Mouse (Mus musculus) embryonic facial prominence, embryonic 11.5 days (tissue): ENCODE results near the gene Angptl3. TPM values are rescaled to one million over a fixed set of nuclear protein-coding genes. Genes with fewer than 3 reads are reported as not detected.

ENCODE experiments used
- ATAC-seq: fragments of 200-750 bp; cut with Nextera tagmentation; replicated peaks from 2 replicates; pipeline ENCODE4 v1.8.0; 2017; ENCODE audit warnings: low read depth; ENCODE audit not compliant: insufficient number of reproducible peaks, low FRiP score, low TSS enrichment
- DNase-seq: peaks from one replicate; pipeline ENCODE4 v3.0.0-alpha.2; 2015; ENCODE audit warnings: low spot score
- H3K27ac ChIP-seq: fragments of 300-500 bp; sonication (generic); replicated peaks from 2 replicates; pipeline ENCODE4 v1.5.1; 2014; ENCODE audit warnings: mild to moderate bottlenecking, low read depth, low read length, control low read depth
- H3K27me3 ChIP-seq: fragments of 300-500 bp; sonication (generic); 2 replicates; pipeline ENCODE4 v1.6.1; 2014; ENCODE audit warnings: mild to moderate bottlenecking, low read length, moderate library complexity, mixed read lengths; ENCODE audit not compliant: control insufficient read depth, insufficient read depth
- H3K36me3 ChIP-seq: fragments of 300-500 bp; sonication (generic); replicated peaks from 2 replicates; pipeline ENCODE4 v1.6.1; 2014; ENCODE audit warnings: low read depth, mild to moderate bottlenecking, low read length, moderate library complexity, mixed read lengths; ENCODE audit not compliant: control insufficient read depth, insufficient read depth
- H3K4me1 ChIP-seq: fragments of 300-500 bp; sonication (generic); 2 replicates; pipeline ENCODE4 v1.6.1; 2014; ENCODE audit warnings: low read length, mixed read lengths; ENCODE audit not compliant: control insufficient read depth, insufficient read depth
- H3K4me2 ChIP-seq: fragments of 300-500 bp; sonication (generic); 2 replicates; pipeline ENCODE4 v1.6.1; 2014; ENCODE audit warnings: low read depth, mild to moderate bottlenecking, control low read depth, low read length, moderate library complexity
- H3K4me3 ChIP-seq: fragments of 300-500 bp; sonication (generic); 2 replicates; pipeline ENCODE4 v1.5.1; 2014; ENCODE audit warnings: low read depth, low read length, control low read depth
- H3K9ac ChIP-seq: fragments of 300-500 bp; sonication (generic); replicated peaks from 2 replicates; pipeline ENCODE4 v1.6.1; 2014; ENCODE audit warnings: mild to moderate bottlenecking, control low read depth, low read length
- H3K9me3 ChIP-seq: fragments of 300-500 bp; sonication (generic); replicated peaks from 2 replicates; pipeline ENCODE4 v1.6.1; 2016; ENCODE audit warnings: mild to moderate bottlenecking, low read length, inconsistent platforms, mixed read lengths; ENCODE audit not compliant: control insufficient read depth
- WGBS: fragments of 180-500 bp; shearing (Covaris S2); extraction: QIAGEN DNeasy Blood & Tissue Kit; methylation state at CpG from one replicate; pipeline ENCODE4 v1.1.7; 2014; 5-methylcytosine and 5-hydroxymethylcytosine counted together
- polyA plus RNA-seq: library from polyadenylated mRNA; unstranded; fragments of >200 nt; fragmentation: Nextera tagmentation; extraction: Ambion mirVana; gene quantifications from 2 replicates; pipeline ENCODE4 v1.2.1, GENCODE M21; 2014

Angptl3 gene
- polyA plus RNA-seq, 1 experiment from 2014 or later, result 0.42 TPM

DNA sequence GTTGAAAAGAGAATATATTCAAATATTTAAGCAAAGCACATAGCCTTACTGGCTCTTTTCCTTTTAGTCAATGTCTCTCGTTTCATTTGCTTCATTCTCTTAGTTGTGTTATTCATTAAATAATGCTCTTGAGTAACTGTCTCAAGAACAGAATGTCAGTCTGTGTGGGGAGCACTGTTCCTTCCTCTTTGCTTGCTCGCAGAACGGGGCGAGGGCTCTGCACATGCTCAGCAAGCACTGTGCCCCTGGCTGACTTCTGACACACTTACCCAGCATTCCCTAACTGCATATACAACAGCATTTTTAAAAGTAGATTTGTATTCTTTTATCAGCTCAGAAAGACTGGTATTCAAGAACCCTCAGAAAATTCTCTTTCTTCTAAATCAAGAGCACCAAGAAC, 2.2 kb downstream of the Angptl3 start:
- 89% methylated on average over 4 of the region's 4 CpGs for WGBS
- H3K4me2 ChIP-seq, result no peak overlapping the region
- H3K9me3 ChIP-seq, result no peaks in the 10 kb centered on the region
- H3K36me3 ChIP-seq, result no peaks in the 10 kb centered on the region
- DNase-seq, result no peak
- no peaks in the 10 kb centered on the region for H3K4me1 ChIP-seq
- H3K27ac ChIP-seq, result no peak overlapping the region
- ATAC-seq, result no peak
- no peak overlapping the region for H3K9ac ChIP-seq
- H3K4me3 ChIP-seq, result no peak overlapping the region
- no peaks in the 10 kb centered on the region for H3K27me3 ChIP-seq

DNA sequence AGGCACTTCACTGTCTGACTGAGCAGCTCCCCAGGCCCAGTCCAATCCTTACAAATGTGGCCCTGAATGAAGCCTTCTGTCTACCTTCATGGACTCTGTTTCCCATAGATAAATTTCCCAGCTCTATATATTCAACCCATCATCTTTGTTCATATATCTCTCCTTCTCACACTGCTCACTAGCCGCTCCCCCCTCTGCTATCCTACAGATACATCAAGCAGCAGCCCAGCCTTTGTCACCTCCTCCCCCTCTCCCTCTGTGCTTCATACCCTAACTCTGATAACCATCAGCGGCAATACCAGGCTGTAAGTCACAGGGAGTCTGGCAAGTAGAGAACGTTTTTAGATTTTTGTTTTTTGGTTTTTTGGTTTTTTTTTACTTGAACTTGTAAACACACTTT, 14.1 kb downstream of the Angptl3 start:
- 81% methylated on average over 3 of the region's 3 CpGs for WGBS
- H3K4me1 ChIP-seq, result no peaks in the 10 kb centered on the region

DNA sequence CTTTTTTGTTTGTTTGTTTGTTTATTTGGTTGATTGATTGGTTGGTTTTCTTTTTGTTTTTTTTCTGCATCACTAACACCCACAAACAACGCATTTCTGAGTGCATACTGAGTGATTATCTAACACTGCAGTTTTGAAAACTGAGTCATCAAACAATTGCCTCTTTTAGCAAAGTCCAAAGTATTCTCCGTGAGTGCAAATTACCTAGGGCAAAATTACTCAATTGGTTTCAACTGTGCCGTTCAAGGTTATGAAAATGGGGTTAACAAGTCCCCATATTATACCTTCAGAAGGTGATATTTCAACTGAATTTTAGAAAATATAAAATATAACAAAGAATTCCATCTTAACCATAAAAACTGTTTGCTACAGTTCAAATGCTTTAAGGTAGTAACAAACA, 15.7 kb downstream of the Angptl3 start:
- Histone ChIP-seq H3K27me3 (no peaks in the 10 kb centered on the region), H3K4me2 (no peak overlapping the region), H3K27ac (no peak overlapping the region), H3K9me3 (no peaks in the 10 kb centered on the region), H3K36me3 (peaks cover 5% of the 10 kb centered on the region), H3K9ac (no peak overlapping the region), H3K4me1 (no peaks in the 10 kb centered on the region), H3K4me3 (no peak overlapping the region)
- WGBS, result 52% methylated on average over 3 of the region's 3 CpGs
- DNase-seq (no peak), ATAC-seq (no peak)

More for the DNA sequence above, 14.1 kb downstream of the Angptl3 start:
- no peak overlapping the region for H3K4me2 ChIP-seq
- peaks cover 5% of the 10 kb centered on the region for H3K36me3 ChIP-seq
- DNase-seq, result no peak
- H3K9me3 ChIP-seq, result no peaks in the 10 kb centered on the region
- H3K27me3 ChIP-seq, result no peaks in the 10 kb centered on the region
- no peak for ATAC-seq
- H3K4me3 ChIP-seq, result no peak overlapping the region
- no peak overlapping the region for H3K27ac ChIP-seq
- no peak overlapping the region for H3K9ac ChIP-seq

DNA sequence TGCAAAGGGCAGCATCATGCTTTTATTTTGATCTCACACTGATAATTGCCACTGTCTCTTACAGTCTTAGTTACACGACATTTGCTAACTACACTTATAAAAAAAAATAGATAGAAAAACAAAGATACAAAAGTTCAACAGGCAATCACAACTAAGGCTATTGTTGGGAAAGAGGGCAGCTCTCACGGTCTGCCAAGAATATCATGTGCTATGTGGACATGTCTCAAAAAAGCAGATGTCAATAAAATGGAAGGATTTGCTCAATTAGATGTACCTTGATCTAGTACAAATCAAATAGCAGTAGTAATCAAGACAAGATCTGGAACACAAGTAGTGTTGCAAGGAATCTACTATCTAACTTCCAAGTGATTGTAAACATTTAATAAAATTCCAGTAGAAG, 17.8 kb downstream of the Angptl3 start:
- H3K27ac ChIP-seq, result no peak overlapping the region
- ATAC-seq (no peak), DNase-seq (no peak)
- H3K36me3 ChIP-seq, result no peaks in the 10 kb centered on the region
- H3K4me2 ChIP-seq, result no peak overlapping the region
- H3K4me1 ChIP-seq, result no peaks in the 10 kb centered on the region
- no peak overlapping the region for H3K9ac ChIP-seq
- 92% methylated on average over 2 of the region's 2 CpGs for WGBS
- H3K27me3 ChIP-seq, result no peaks in the 10 kb centered on the region
- no peaks in the 10 kb centered on the region for H3K9me3 ChIP-seq
- no peak overlapping the region for H3K4me3 ChIP-seq

DNA sequence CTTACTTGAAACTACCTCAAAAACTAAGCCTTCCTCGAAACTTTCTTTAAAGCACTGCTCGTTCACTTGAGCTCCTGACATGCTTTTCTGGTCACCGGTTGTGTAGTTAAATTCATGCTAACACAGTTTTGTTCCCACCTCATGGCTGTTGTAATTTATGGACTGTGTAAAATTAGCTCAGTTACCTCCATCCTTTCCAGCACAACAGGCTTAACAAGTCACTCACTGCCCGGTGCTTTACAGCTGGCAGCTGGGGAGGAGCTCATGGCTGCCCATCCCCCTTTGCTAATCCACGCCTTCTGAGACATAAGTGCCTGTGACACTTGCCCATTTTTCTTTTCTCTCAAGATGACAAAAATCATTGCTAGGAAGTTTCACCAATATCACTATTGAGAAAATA, 33.8 kb downstream of the Angptl3 start:
- Histone ChIP-seq H3K9me3 (no peaks in the 10 kb centered on the region), H3K4me2 (no peak overlapping the region), H3K4me1 (no peaks in the 10 kb centered on the region), H3K27ac (no peak overlapping the region), H3K36me3 (no peaks in the 10 kb centered on the region), H3K27me3 (no peaks in the 10 kb centered on the region), H3K4me3 (no peak overlapping the region), H3K9ac (no peak overlapping the region)
- DNase-seq, result peak; percentile 38
- ATAC-seq, result no peak
- 70% methylated on average over 5 of the region's 5 CpGs for WGBS

DNA sequence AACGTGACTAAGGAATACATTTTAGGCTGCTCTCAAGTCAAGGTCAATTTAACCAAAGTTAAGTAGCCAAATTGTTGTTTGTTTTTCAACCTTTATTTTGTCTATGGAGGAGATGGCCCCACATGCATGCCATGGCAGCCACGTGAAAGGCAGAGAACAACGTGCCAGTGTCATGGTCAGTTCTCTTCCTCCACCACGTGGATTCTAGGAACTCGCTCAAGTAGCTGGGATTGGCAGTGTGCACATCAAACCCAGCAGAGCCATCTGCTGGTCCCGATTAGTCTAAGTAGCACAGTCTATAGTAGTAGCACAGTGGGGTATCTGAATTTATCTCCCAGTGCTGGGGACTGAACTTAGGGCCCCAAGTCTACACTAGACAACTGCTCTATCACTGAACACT, 38.1 kb downstream of the Angptl3 start:
- WGBS, result 83% methylated on average over 6 of the region's 6 CpGs
- Histone ChIP-seq H3K9me3 (no peaks in the 10 kb centered on the region), H3K4me3 (no peak overlapping the region), H3K4me2 (no peak overlapping the region), H3K9ac (no peak overlapping the region), H3K4me1 (no peaks in the 10 kb centered on the region), H3K27ac (no peak overlapping the region), H3K27me3 (no peaks in the 10 kb centered on the region), H3K36me3 (no peaks in the 10 kb centered on the region)
- no peak for ATAC-seq
- no peak for DNase-seq

DNA sequence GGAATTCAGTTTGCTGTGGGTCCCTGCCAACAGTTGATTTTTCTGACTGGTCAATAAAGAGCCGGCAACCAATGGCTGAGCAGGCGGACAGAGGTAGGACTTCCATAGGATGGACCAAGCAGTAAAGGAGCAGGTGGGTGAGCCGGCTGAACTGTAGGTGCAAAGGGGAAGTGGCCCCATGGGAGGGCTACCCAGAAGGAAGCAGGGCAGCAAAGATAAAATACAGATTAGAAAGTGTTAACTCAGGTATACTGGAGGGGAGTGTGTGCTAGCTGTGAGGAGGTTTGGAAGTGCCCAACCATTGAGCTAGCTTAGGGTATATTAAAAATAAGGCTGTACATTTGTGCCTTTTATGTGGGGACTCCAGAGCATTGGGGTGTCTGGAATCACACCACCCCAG, 47.3 kb downstream of the Angptl3 start:
- no peak overlapping the region for H3K9ac ChIP-seq
- H3K9me3 ChIP-seq, result no peaks in the 10 kb centered on the region
- no peak for DNase-seq
- H3K27me3 ChIP-seq, result no peaks in the 10 kb centered on the region
- H3K36me3 ChIP-seq, result no peaks in the 10 kb centered on the region; the same call in 1 of the 2 replicates
- H3K4me1 ChIP-seq, result no peaks in the 10 kb centered on the region
- no peak overlapping the region for H3K4me2 ChIP-seq
- WGBS, result 95% methylated on average over 3 of the region's 3 CpGs
- no peak overlapping the region for H3K27ac ChIP-seq
- no peak for ATAC-seq
- H3K4me3 ChIP-seq, result no peak overlapping the region

DNA sequence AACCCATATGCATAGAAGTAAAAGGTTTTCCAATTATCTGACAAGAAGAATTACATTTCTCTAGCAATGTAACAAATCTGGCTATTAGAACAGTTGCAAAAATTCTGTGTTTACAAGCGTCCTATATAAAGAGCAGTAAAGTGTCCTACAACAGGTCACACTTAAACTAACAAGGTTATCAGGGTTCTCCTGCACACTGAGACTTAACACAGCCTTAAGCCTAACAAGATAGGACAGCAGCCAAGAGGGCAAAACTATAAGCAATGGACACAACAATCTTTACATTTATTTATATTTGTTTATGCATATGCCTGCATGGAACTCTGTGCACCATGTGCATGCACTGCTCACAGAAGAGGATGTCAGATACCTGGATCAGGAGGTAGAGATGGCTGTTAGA, 50.4 kb downstream of the Angptl3 start:
- no peak overlapping the region for H3K9ac ChIP-seq
- no peak overlapping the region for H3K4me3 ChIP-seq
- H3K4me2 ChIP-seq, result no peak overlapping the region
- H3K9me3 ChIP-seq, result no peaks in the 10 kb centered on the region
- no peak for ATAC-seq
- H3K27ac ChIP-seq, result no peak overlapping the region
- WGBS, result 87% methylated on average over 1 of the region's 1 CpGs
- H3K36me3 ChIP-seq, result no peaks in the 10 kb centered on the region; the same call in 1 of the 2 replicates
- no peaks in the 10 kb centered on the region for H3K27me3 ChIP-seq
- no peaks in the 10 kb centered on the region for H3K4me1 ChIP-seq
- no peak for DNase-seq
